Mouse (Mus musculus) large intestine, adult 2 months (tissue): Measurements from ENCODE around the gene Olfr1123. TPM values are rescaled to one million over a fixed set of nuclear protein-coding genes. Genes with fewer than 3 reads are reported as not detected.
"Not testable (repeated sequence)": the region's sequence is repeated elsewhere in the genome, so short reads cannot be mapped to it uniquely, and the experiment has no call there.

Experiments
- DNase-seq: peaks from one replicate; pipeline ENCODE4 v3.0.0-alpha.2; 2012; ENCODE audit warnings: low read depth, low spot score
- WGBS: fragments of 180-500 bp; shearing (Covaris S2); methylation state at CpG from one replicate; pipeline ENCODE4 v1.1.7; 2018; 5-methylcytosine and 5-hydroxymethylcytosine counted together
- polyA plus RNA-seq: library from polyadenylated mRNA; depleted of rRNA; stranded (reverse); fragments of >200 nt; gene quantifications from 2 replicates; pipeline ENCODE4 v1.2.3, GENCODE M21; 2012; rRNA removed

Gene Olfr1123
- polyA plus RNA-seq, result not detected in 2 replicates

DNA sequence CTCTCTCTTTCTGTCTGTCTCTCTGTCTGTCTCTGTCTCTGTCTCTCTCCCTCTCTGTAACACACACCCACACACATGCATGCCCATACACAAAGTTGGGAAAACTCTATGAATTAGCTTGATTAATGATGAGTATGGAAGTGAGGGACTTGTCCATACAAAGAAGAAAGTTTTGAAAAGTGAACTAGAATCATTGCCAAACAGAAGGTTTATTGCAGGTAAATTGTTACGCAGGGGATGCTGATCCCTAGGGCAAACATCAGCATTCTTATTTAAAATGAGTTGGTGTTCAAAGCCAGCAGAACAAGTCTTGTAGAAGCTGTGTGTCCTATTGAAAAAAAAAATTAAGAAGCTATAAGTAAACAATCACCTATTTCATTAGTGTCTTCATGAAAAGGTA lies at the start of gene Olfr1123:
TSS of gene Olfr1123 (plus strand) at position 301 of the 400 bp plus-strand sequence.
- DNase-seq, result no peak
- WGBS, result 62% methylated on average over 1 of the region's 1 CpGs

- 10% methylated on average over 1 of the region's 1 CpGs for WGBS
- no peak for DNase-seq
Measured at GRCm38 (mm10) chr2:87369595-87369994, 46.8 kb upstream of the Olfr1123 start, which contains the start of gene Olfr1121. TSS of gene Olfr1121 (plus strand) at chr2:87369895.

GRCm38 (mm10) chr2:87371726-87372125 lies 44.7 kb upstream of the Olfr1123 start:
- WGBS, result 85% methylated on average over 4 of the region's 4 CpGs
- DNase-seq, result no peak

- WGBS, result 68% methylated on average over 2 of the region's 2 CpGs
- DNase-seq, result no peak
Measured at GRCm38 (mm10) chr2:87383935-87384334, 32.5 kb upstream of the Olfr1123 start.

DNA sequence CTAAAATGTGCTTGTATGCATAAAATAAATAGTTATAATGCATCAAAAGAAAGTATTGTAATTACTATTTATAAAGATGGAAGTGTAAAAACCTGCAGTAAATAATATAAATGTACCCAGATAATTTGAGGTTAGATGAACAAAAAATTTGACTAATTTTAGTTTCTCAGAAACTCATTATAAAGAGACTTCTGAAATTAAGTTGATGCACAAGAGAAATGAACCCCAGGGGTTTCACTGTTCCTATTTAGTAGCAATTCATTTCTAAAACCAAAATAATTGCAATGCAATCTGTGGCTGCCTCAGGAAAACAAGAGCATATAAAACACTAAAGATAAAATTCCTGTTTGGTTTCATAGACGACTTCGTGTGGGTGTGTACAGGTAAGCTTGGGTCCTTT lies 30.9 kb upstream of the Olfr1123 start, which contains the start of gene Olfr1122:
TSS of gene Olfr1122 (plus strand) at position 301 of the 400 bp plus-strand sequence.
- DNase-seq, result no peak
- WGBS, result 62% methylated on average over 2 of the region's 2 CpGs

DNA sequence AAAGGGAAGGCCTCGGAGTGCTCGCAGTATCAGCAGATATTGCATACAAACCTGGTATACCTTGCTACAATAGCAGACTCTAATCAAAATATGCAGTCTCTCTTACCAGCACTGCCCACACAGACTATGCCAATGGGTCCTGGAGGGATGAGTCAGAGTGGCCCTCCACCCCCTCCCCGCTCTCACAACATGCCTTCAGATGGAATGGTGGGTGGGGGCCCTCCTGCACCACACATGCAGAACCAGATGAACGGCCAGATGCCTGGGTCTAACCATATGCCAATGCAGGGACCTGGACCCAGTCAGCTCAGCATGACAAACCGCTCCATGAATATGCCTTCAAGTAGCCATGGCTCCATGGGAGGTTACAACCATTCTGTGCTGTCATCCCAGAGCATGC lies 22.8 kb upstream of the Olfr1123 start:
- 90% methylated on average over 5 of the region's 5 CpGs for WGBS
- not testable (repeated sequence) for DNase-seq

- 78% methylated on average over 7 of the region's 7 CpGs for WGBS
- DNase-seq, result not testable (repeated sequence)
Measured at GRCm38 (mm10) chr2:87394686-87395085, 21.7 kb upstream of the Olfr1123 start.

DNA sequence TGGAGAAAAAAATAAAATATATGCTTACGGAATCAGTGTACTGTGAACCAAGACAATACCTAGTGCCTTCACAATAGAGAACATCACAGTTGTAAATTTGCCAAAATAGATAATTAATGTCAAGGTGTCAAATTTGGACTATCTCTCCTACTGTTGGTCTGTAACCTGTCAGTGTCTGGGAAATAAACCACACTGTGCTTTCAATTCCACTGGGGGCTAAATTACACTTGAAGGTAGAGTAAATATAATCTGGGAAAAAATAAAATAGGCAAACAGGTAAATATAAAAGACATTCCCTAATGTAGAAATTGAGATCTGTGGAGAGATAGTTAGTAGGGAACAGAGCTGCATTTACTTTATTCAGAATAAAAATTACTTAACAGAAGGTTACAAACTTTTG lies 13.5 kb downstream of the Olfr1123 start, which contains the start of gene Olfr1124:
TSS of gene Olfr1124 (plus strand) at position 301 of the 400 bp plus-strand sequence.
- 90% methylated on average over 1 of the region's 1 CpGs for WGBS
- DNase-seq, result no peak

- whole genome bisulfite sequencing, result 88% methylated on average over 16 of the region's 16 CpGs
- DNase-seq, result no peak
Measured at GRCm38 (mm10) chr2:87437731-87438130, 21.3 kb downstream of the Olfr1123 start.

GRCm38 (mm10) chr2:87453662-87454061 lies 37.2 kb downstream of the Olfr1123 start, which contains the start of gene Olfr1126:
TSS of gene Olfr1126 (plus strand) at chr2:87453962.
- DNase-seq, result no peak

GRCm38 (mm10) chr2:87461769-87462168 lies 45.3 kb downstream of the Olfr1123 start:
- 86% methylated on average over 4 of the region's 4 CpGs for WGBS
- no peak for DNase-seq

Other genes starting within 250 kb of the Olfr1123 start
- gene Olfr1112, start 228.8 kb upstream of the Olfr1123 start, polyA plus RNA-seq, result not detected in 2 replicates
- not detected in 2 replicates for gene Olfr1113, start 207.7 kb upstream of the Olfr1123 start, polyA plus RNA-seq
- gene Olfr1115, start 168.6 kb upstream of the Olfr1123 start, polyA plus RNA-seq, result not detected in 2 replicates
- not detected in 2 replicates for gene Olfr1116, start 149.1 kb upstream of the Olfr1123 start, polyA plus RNA-seq
- not detected in 2 replicates for gene Olfr1118, start 109.1 kb upstream of the Olfr1123 start, polyA plus RNA-seq
- not detected in 2 replicates for gene Olfr1120, start 61.8 kb upstream of the Olfr1123 start, polyA plus RNA-seq
- gene Olfr1121, start 46.7 kb upstream of the Olfr1123 start, polyA plus RNA-seq, result not detected in 2 replicates
- not detected in 2 replicates for gene Olfr1122, start 30.8 kb upstream of the Olfr1123 start, polyA plus RNA-seq
- not detected in 2 replicates for gene Olfr1124, start 13.6 kb downstream of the Olfr1123 start, polyA plus RNA-seq
- not detected in 2 replicates for gene Olfr1126, start 37.3 kb downstream of the Olfr1123 start, polyA plus RNA-seq
- gene Pramel7, start 80.5 kb downstream of the Olfr1123 start, polyA plus RNA-seq, result not detected in 2 replicates
- not detected in 2 replicates for gene Pramel6, start 89.9 kb downstream of the Olfr1123 start, polyA plus RNA-seq
- gene Olfr153, start 115.2 kb downstream of the Olfr1123 start, polyA plus RNA-seq, result not detected in 2 replicates
- not detected in 2 replicates for gene Olfr1128, start 128.9 kb downstream of the Olfr1123 start, polyA plus RNA-seq
- not detected in 2 replicates for gene Olfr1129, start 157.3 kb downstream of the Olfr1123 start, polyA plus RNA-seq
- not detected in 2 replicates for gene Olfr1130, start 189.6 kb downstream of the Olfr1123 start, polyA plus RNA-seq
- gene Olfr1131, start 210.5 kb downstream of the Olfr1123 start, polyA plus RNA-seq, result not detected in 2 replicates
- not detected in 2 replicates for gene Olfr1132, start 220.9 kb downstream of the Olfr1123 start, polyA plus RNA-seq
- gene Olfr1133, start 230.7 kb downstream of the Olfr1123 start, polyA plus RNA-seq, result not detected in 2 replicates
- gene Olfr1134, start 241.8 kb downstream of the Olfr1123 start, polyA plus RNA-seq, result not detected in 2 replicates